Mouse (Mus musculus) myocyte (in vitro differentiated cells): Measurements from ENCODE around the gene Wfdc1. TPM values are rescaled to one million over a fixed set of nuclear protein-coding genes. Genes with fewer than 3 reads are reported as not detected.

Experiments
- H3K27me3 ChIP-seq: one replicate; pipeline ENCODE4 v1.6.1; 2011; ENCODE audit not compliant: control insufficient read depth, insufficient read depth, insufficient read length
- H3K36me3 ChIP-seq: one replicate; pipeline ENCODE4 v1.6.1; 2011; ENCODE audit not compliant: control insufficient read depth, insufficient read depth
- H3K4me2 ChIP-seq: one replicate; pipeline ENCODE4 v1.6.1; 2011; ENCODE audit warnings: low read depth, control low read depth
- H3K4me3 ChIP-seq: one replicate; pipeline ENCODE4 v1.5.1; 2011; ENCODE audit warnings: mild to moderate bottlenecking, control low read depth, moderate library complexity
- H3K79me2 ChIP-seq: one replicate; pipeline ENCODE4 v1.6.1; 2011; ENCODE audit not compliant: control insufficient read depth, insufficient read depth
- H3ac ChIP-seq: one replicate; pipeline ENCODE4 v1.6.1; 2011; ENCODE audit not compliant: control insufficient read depth, insufficient read length
- CEBPB ChIP-seq: IDR thresholded peaks from 2 replicates; pipeline ENCODE4 v1.6.1; 2011; ENCODE audit warnings: mild to moderate bottlenecking, moderate library complexity; ENCODE audit not compliant: poor library complexity, insufficient read depth, severe bottlenecking
- E2F4 ChIP-seq: IDR thresholded peaks from one replicate; pipeline ENCODE4 v1.6.1; 2011; ENCODE audit warnings: mild to moderate bottlenecking, control low read depth, moderate library complexity; ENCODE audit not compliant: insufficient read depth
- MAX ChIP-seq: IDR thresholded peaks from one replicate; pipeline ENCODE4 v1.6.1; 2011; ENCODE audit warnings: low read depth, mild to moderate bottlenecking, control low read depth
- MYOD1 ChIP-seq, 3 experiments: IDR thresholded peaks; one replicate each; pipeline ENCODE4 v1.6.1; 2011; ENCODE audit warnings: control low read depth in 2 of 3, low read depth in 2 of 3, mild to moderate bottlenecking in 2 of 3, moderate library complexity in 1 of 3; ENCODE audit not compliant: insufficient read length in 2 of 3, control insufficient read depth in 1 of 3
- MYOG ChIP-seq, 3 experiments: IDR thresholded peaks; one replicate each; pipeline ENCODE4 v1.6.1; 2011; ENCODE audit warnings: control low read depth in 2 of 3, low read depth in 2 of 3, mild to moderate bottlenecking in 2 of 3; ENCODE audit not compliant: insufficient read length in 2 of 3, control insufficient read depth in 1 of 3, insufficient read depth in 1 of 3
- POLR2A ChIP-seq: IDR thresholded peaks from one replicate; pipeline ENCODE4 v1.6.1; 2011; ENCODE audit warnings: low read depth, mild to moderate bottlenecking, control low read depth, moderate library complexity; ENCODE audit not compliant: insufficient read length
- POLR2AphosphoS2 ChIP-seq: IDR thresholded peaks from one replicate; pipeline ENCODE4 v1.6.1; 2011; ENCODE audit warnings: low read depth, control low read depth; ENCODE audit not compliant: insufficient read length
- REST ChIP-seq: IDR thresholded peaks from one replicate; pipeline ENCODE4 v1.6.1; 2011; ENCODE audit warnings: mild to moderate bottlenecking, control low read depth, moderate library complexity; ENCODE audit not compliant: insufficient read depth, insufficient read length
- SRF ChIP-seq: IDR thresholded peaks from one replicate; pipeline ENCODE4 v1.6.1; 2011; ENCODE audit warnings: low read depth; ENCODE audit not compliant: control insufficient read depth, insufficient read length
- TCF12 ChIP-seq: IDR thresholded peaks from one replicate; pipeline ENCODE4 v1.6.1; 2011; ENCODE audit warnings: mild to moderate bottlenecking, control low read depth; ENCODE audit not compliant: poor library complexity, insufficient read depth, severe bottlenecking
- TCF3 ChIP-seq: IDR thresholded peaks from one replicate; pipeline ENCODE4 v1.6.1; 2011; ENCODE audit warnings: low read depth, control low read depth; ENCODE audit not compliant: insufficient read length
- USF1 ChIP-seq: IDR thresholded peaks from one replicate; pipeline ENCODE4 v1.6.1; 2011; ENCODE audit warnings: low read depth, mild to moderate bottlenecking, control low read depth, moderate library complexity
- polyA plus RNA-seq: library from polyadenylated mRNA; unstranded; fragments of >200 nt; fragmentation: generic; extraction: Trizol; gene quantifications from one replicate; pipeline ENCODE4 v1.2.1, GENCODE M21; 2012; ENCODE audit warnings: missing spikeins

Wfdc1 gene
- polyA plus RNA-seq, 1 experiment: 1.1 TPM

GRCm38 (mm10) chr8:119722348-119722747, 56.2 kb downstream of the Wfdc1 start:
- no peaks in the 10 kb centered on the region for H3K27me3 ChIP-seq
- H3K79me2 ChIP-seq: no peaks in the 10 kb centered on the region
- no peak overlapping the region for H3ac ChIP-seq
- H3K4me2 ChIP-seq: no peak overlapping the region
- H3K4me3 ChIP-seq: no peak overlapping the region
- H3K36me3 ChIP-seq: no peaks in the 10 kb centered on the region
- TF ChIP-seq SRF (no peak), REST (no peak), USF1 (no peak), MAX (no peak), TCF12 (no peak), E2F4 (no peak), POLR2A (no peak), MYOD1 (IDR thresholded peaks at IDR 0.05; ENCODE audit: control insufficient read depth in 1 of 3, insufficient read length in 2 of 3, low read depth in 2 of 3) (no peak), MYOG (IDR thresholded peaks at IDR 0.05; ENCODE audit: control insufficient read depth in 1 of 3, insufficient read depth in 1 of 3, insufficient read length in 2 of 3, low read depth in 2 of 3) (no peak), TCF3 (no peak), POLR2AphosphoS2 (no peak), CEBPB (no peak)

GRCm38 (mm10) chr8:119723676-119724075, 57.5 kb downstream of the Wfdc1 start:
- no peaks in the 10 kb centered on the region for H3K27me3 ChIP-seq
- H3K36me3 ChIP-seq: no peaks in the 10 kb centered on the region
- peak overlapping the region; percentile 24 for H3K4me2 ChIP-seq
- H3ac ChIP-seq: no peak overlapping the region
- no peaks in the 10 kb centered on the region for H3K79me2 ChIP-seq
- TF ChIP-seq MYOG (IDR thresholded peaks at IDR 0.05; ENCODE audit: control insufficient read depth in 1 of 3, insufficient read depth in 1 of 3, insufficient read length in 2 of 3, low read depth in 2 of 3) (no peak), REST (no peak), SRF (no peak), TCF12 (no peak), MAX (no peak), MYOD1 (IDR thresholded peaks at IDR 0.05; ENCODE audit: control insufficient read depth in 1 of 3, insufficient read length in 2 of 3, low read depth in 2 of 3) (no peak), TCF3 (no peak), USF1 (no peak), POLR2AphosphoS2 (no peak), POLR2A (no peak), CEBPB (no peak), E2F4 (no peak)
- no peak overlapping the region for H3K4me3 ChIP-seq

- Histone ChIP-seq H3K27me3 (no peaks in the 10 kb centered on the region), H3K79me2 (no peaks in the 10 kb centered on the region), H3ac (no peak overlapping the region), H3K4me2 (no peak overlapping the region), H3K36me3 (no peaks in the 10 kb centered on the region), H3K4me3 (no peak overlapping the region)
- TF ChIP-seq SRF (no peak), POLR2A (no peak), REST (no peak)
Measured at GRCm38 (mm10) chr8:119724596-119724995, 58.4 kb downstream of the Wfdc1 start.

- H3K79me2 ChIP-seq: no peaks in the 10 kb centered on the region
- no peaks in the 10 kb centered on the region for H3K36me3 ChIP-seq
- TF ChIP-seq MYOG (IDR thresholded peaks at IDR 0.05; ENCODE audit: control insufficient read depth in 1 of 3, insufficient read depth in 1 of 3, insufficient read length in 2 of 3, low read depth in 2 of 3) (no peak), USF1 (no peak), TCF12 (no peak), SRF (no peak), TCF3 (no peak), POLR2AphosphoS2 (no peak), E2F4 (no peak), REST (no peak), CEBPB (no peak), MAX (no peak), MYOD1 (IDR thresholded peaks at IDR 0.05; ENCODE audit: control insufficient read depth in 1 of 3, insufficient read length in 2 of 3, low read depth in 2 of 3) (no peak), POLR2A (no peak)
- no peak overlapping the region for H3K4me2 ChIP-seq
- H3K4me3 ChIP-seq: no peak overlapping the region
- H3K27me3 ChIP-seq: no peaks in the 10 kb centered on the region
- no peak overlapping the region for H3ac ChIP-seq
Measured at GRCm38 (mm10) chr8:119727093-119727492, 60.9 kb downstream of the Wfdc1 start.

GRCm38 (mm10) chr8:119728351-119728895, 62.3 kb downstream of the Wfdc1 start:
- TF ChIP-seq TCF3: no peak
- Histone ChIP-seq H3ac (no peak overlapping the region), H3K4me2 (no peak overlapping the region), H3K4me3 (no peak overlapping the region), H3K27me3 (no peaks in the 10 kb centered on the region), H3K36me3 (no peaks in the 10 kb centered on the region), H3K79me2 (no peaks in the 10 kb centered on the region)
